Mouse (Mus musculus): ENCODE data around the gene Areg. TPM values are rescaled to one million over a fixed set of nuclear protein-coding genes. Genes with fewer than 3 reads are reported as not detected.

The Areg gene
- polyA plus RNA-seq (2012; fragmentation: generic; extraction: Trizol) = 1 to 10 TPM in 1 of 2 experiments, under 1 TPM in 1; 0.31 to 5.2 TPM

GRCm38 (mm10) chr5:91139446-91139873 is at the start of gene Areg:
Areg (plus strand) TSS chr5:91139599.

Other genes starting within 250 kb of the Areg start
- 10 to 100 TPM in 1 of 2 experiments, under 1 TPM in 1; 0.75 to 30.1 TPM for gene Cxcl1, start 248.4 kb upstream of the Areg start, polyA plus RNA-seq (2012; fragmentation: generic; extraction: Trizol)
- gene Cxcl2, start 235.7 kb upstream of the Areg start, polyA plus RNA-seq (2012; fragmentation: generic; extraction: Trizol) = not detected
- gene Mthfd2l, start 208.5 kb upstream of the Areg start, polyA plus RNA-seq (2012; fragmentation: generic; extraction: Trizol) = 10 to 100 TPM; 12.9 to 41.7 TPM
- gene Epgn, start 112.1 kb upstream of the Areg start, polyA plus RNA-seq (2012; fragmentation: generic; extraction: Trizol) = under 1 TPM in 1 of 2 experiments, not detected in 1; 0.08 TPM
- under 1 TPM; 0.28 to 0.67 TPM for gene Ereg, start 65.0 kb upstream of the Areg start, polyA plus RNA-seq (2012; fragmentation: generic; extraction: Trizol)